Mouse (Mus musculus) thymus, postnatal 4 days (tissue): ENCODE data around the gene Bub1b.
"Not testable (repeated sequence)": the region's sequence is repeated elsewhere in the genome, so short reads cannot be mapped to it uniquely, and the experiment has no call there.

Source experiments
- DNase-seq: peaks from one replicate; pipeline ENCODE4 v3.0.0; 2021

The Bub1b gene

GRCm38 (mm10) chr2:118620101-118620500, 22.1 kb downstream of the Bub1b start:
- DNase-seq: no peak

GRCm38 (mm10) chr2:118620608-118621007, 22.6 kb downstream of the Bub1b start:
- DNase-seq: no peak

- no peak for DNase-seq
Measured at GRCm38 (mm10) chr2:118629276-118629675, 31.3 kb downstream of the Bub1b start.

GRCm38 (mm10) chr2:118633441-118633840, 35.4 kb downstream of the Bub1b start:
- DNase-seq: no peak

GRCm38 (mm10) chr2:118637258-118637657, 39.2 kb downstream of the Bub1b start:
- DNase-seq: no peak

- peak; percentile 87 for DNase-seq
Measured at GRCm38 (mm10) chr2:118637888-118638526, 40.0 kb downstream of the Bub1b start.

- no peak for DNase-seq
Measured at GRCm38 (mm10) chr2:118638686-118639085, 40.7 kb downstream of the Bub1b start.

GRCm38 (mm10) chr2:118641147-118641546, 43.1 kb downstream of the Bub1b start:
- DNase-seq: no peak

GRCm38 (mm10) chr2:118642431-118642830, 44.4 kb downstream of the Bub1b start:
- peak; percentile 57 for DNase-seq

GRCm38 (mm10) chr2:118642942-118643341, 44.9 kb downstream of the Bub1b start:
- peak; percentile 23 for DNase-seq

- DNase-seq: no peak
Measured at GRCm38 (mm10) chr2:118646665-118647064, 48.7 kb downstream of the Bub1b start.

- not testable (repeated sequence) for DNase-seq
Measured at GRCm38 (mm10) chr2:118650697-118651096, 52.7 kb downstream of the Bub1b start.

- no peak for DNase-seq
Measured at GRCm38 (mm10) chr2:118656688-118657281, 58.8 kb downstream of the Bub1b start.

GRCm38 (mm10) chr2:118658457-118658856, 60.4 kb downstream of the Bub1b start:
- peak; percentile 43 for DNase-seq

- no peak for DNase-seq
Measured at GRCm38 (mm10) chr2:118659077-118659476, 61.1 kb downstream of the Bub1b start.

GRCm38 (mm10) chr2:118659493-118659892, 61.5 kb downstream of the Bub1b start:
- no peak for DNase-seq

- peak; percentile 46 for DNase-seq
Measured at GRCm38 (mm10) chr2:118659998-118660452, 62.0 kb downstream of the Bub1b start.

GRCm38 (mm10) chr2:118661891-118662290, 63.9 kb downstream of the Bub1b start:
- DNase-seq: no peak

- peak; percentile 76 for DNase-seq
Measured at GRCm38 (mm10) chr2:118662902-118663803, 65.1 kb downstream of the Bub1b start, which contains the start of gene Pak6. Gene Pak6, plus strand, starts transcription at chr2:118663303.

GRCm38 (mm10) chr2:118663804-118664766, 66.1 kb downstream of the Bub1b start:
- DNase-seq: no peak

GRCm38 (mm10) chr2:118664975-118665516, 67.0 kb downstream of the Bub1b start:
- no peak for DNase-seq

GRCm38 (mm10) chr2:118665616-118666015, 67.6 kb downstream of the Bub1b start:
- no peak for DNase-seq
